Mouse (Mus musculus): Measurements from ENCODE around the gene Nxph1.

DNA sequence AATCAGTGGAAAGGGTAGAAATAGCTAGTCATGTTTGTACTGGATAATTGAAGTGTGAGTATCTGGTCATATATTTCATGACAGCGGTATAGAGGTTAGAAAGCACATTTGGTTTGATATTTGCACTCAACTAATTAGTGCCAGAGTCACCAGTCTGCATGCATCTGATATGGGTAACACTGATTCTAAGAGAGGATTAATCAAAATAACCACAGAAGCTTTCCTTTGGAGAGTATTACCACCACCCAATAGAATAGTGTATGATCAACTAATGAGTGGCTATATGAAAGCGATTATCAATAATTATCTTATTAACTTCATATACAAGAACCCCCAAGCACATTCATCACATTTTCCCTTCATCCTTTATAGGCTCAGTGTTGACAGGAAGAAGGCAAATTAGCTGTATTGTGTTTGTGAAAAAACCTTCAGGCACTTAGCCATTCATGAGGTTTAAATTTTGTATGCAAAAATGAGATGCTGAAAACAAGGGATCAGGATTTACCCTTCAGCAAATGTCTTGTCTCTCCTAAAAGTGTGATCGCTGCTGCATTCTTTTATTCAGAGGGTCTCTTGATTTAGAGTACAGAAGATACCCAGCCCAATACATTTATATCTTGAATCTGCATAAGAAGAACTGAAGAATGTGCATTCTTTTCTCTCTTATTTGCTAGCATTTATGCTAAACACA, 185.5 kb downstream of the Nxph1 start:
- TF ChIP-seq CTCF (IDR thresholded peaks at IDR 0.05; ENCODE audit: extremely low read depth, insufficient read depth, insufficient read length, insufficient replicate concordance) (no peak), POLR2A (IDR thresholded peaks at IDR 0.05; ENCODE audit: low read depth, low read length) (no peak)

All from spleen, adult 2 months (tissue).